Mouse (Mus musculus) inflammation-experienced regulatory T-cells, adult 6 months (primary cell): ENCODE data around the gene Olfr1290. TPM values are rescaled to one million over a fixed set of nuclear protein-coding genes. Genes with fewer than 3 reads are reported as not detected.

ENCODE experiments used
- ATAC-seq: one replicate; pipeline ENCODE4 v1.8.0; 2017
- polyA plus RNA-seq, 3 experiments: library from polyadenylated mRNA; unstranded; fragments of 100-300 nt; shearing (Covaris generic); gene quantifications; one replicate each; pipeline ENCODE4 v1.2.1; 2017

Gene Olfr1290
- not detected for polyA plus RNA-seq

DNA sequence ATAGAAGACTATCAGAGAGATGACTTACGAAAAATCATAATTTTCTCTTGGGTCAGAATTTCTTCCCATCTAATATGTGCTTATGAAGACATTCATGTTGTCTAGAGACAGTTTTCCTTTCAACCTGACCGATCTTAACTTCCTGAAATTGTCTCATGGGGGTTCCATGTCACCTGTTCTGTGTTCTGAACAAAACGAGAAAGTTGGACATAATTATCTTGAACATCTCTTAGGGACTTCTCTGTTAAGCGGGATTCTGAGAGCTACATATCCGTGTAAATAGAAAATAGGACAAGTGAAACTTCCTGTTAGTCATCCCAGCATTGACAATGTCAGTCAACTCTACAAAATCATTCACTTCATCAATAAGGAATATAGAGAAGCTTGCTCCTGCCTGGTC lies at the start of gene Olfr1290:
Olfr1290 (minus strand) TSS at position 101 of the 400 bp plus-strand sequence.
- no peak for ATAC-seq

- no peak for ATAC-seq
Observed at GRCm38 (mm10) chr2:111540191-111540590, 46.6 kb upstream of the Olfr1290 start, which contains the start of gene Olfr1294. TSS of gene Olfr1294 (minus strand) at chr2:111540291.

DNA sequence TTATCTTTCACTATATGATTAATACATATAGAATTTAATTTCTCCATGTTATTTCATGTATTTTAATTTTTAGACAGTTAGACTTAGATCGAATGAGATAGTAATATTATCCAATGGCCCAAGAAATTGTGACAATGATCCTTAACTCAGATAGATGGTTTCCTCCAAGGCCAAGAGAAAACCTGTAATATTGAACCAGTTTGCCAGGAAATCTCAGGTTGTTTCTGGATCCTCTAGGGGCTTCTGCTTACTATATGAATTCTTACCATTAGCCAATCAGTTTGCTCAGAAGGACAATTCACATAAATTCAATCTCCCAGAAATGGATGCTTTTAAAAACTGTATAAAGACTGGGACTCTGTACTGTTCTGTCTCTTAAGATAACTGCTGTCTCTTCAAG lies 31.3 kb upstream of the Olfr1290 start, which contains the start of gene Olfr1293-ps:
Olfr1293-ps (plus strand) TSS at position 301 of the 400 bp plus-strand sequence.
- ATAC-seq = no peak

- ATAC-seq = no peak
Observed at GRCm38 (mm10) chr2:111517451-111517850, 23.8 kb upstream of the Olfr1290 start.

GRCm38 (mm10) chr2:111496880-111497279 lies 3.3 kb upstream of the Olfr1290 start, which contains the start of gene Olfr1291-ps1:
TSS of gene Olfr1291-ps1 (plus strand) at chr2:111497180.
- ATAC-seq = no peak

DNA sequence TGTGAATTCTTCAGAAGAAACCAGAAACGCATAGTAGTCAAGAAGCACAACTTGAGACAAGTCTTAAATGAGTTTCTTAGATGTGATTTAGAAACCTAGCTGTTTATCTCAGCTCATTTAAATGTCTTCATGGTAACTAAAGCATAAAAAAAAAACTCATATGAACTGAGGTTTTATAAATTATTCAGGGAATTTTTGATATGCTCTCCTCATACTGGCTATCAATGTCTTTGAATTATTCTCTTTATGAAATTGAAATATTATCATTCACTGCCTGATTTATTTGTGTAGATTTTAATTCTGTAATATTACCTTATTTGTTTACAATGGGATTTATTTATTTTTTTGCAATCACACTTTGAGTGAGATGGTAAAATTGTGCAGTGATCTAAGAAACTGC lies 13.1 kb downstream of the Olfr1290 start, which contains the start of gene Olfr1289:
Olfr1289 (plus strand) TSS at position 301 of the 400 bp plus-strand sequence.
- ATAC-seq = no peak

- no peak for ATAC-seq
Observed at GRCm38 (mm10) chr2:111473801-111474200, 19.8 kb downstream of the Olfr1290 start, which contains the start of gene Olfr1288. TSS of gene Olfr1288 (plus strand) at chr2:111474101.

- ATAC-seq = no peak
Observed at GRCm38 (mm10) chr2:111448842-111449241, 44.8 kb downstream of the Olfr1290 start, which contains the start of gene Olfr1287. TSS of gene Olfr1287 (plus strand) at chr2:111449142.

Other genes with a start within 250 kb of the Olfr1290 start
- not detected for gene Olfr1276, start 239.3 kb downstream of the Olfr1290 start, polyA plus RNA-seq
- gene Olfr1277, start 219.7 kb downstream of the Olfr1290 start, polyA plus RNA-seq = not detected
- not detected for gene Olfr1278, start 203.7 kb downstream of the Olfr1290 start, polyA plus RNA-seq
- not detected for gene Olfr1279, start 193.2 kb downstream of the Olfr1290 start, polyA plus RNA-seq
- not detected for gene Olfr1280, start 179.8 kb downstream of the Olfr1290 start, polyA plus RNA-seq
- gene Olfr1281, start 167.3 kb downstream of the Olfr1290 start, polyA plus RNA-seq = not detected
- not detected for gene Olfr1282, start 157.8 kb downstream of the Olfr1290 start, polyA plus RNA-seq
- not detected for gene Olfr1283, start 127.0 kb downstream of the Olfr1290 start, polyA plus RNA-seq
- not detected for gene Olfr1284, start 118.3 kb downstream of the Olfr1290 start, polyA plus RNA-seq
- not detected for gene Olfr1286, start 70.7 kb downstream of the Olfr1290 start, polyA plus RNA-seq
- not detected for gene Olfr1287, start 44.7 kb downstream of the Olfr1290 start, polyA plus RNA-seq
- gene Olfr1288, start 19.7 kb downstream of the Olfr1290 start, polyA plus RNA-seq = not detected
- gene Olfr1289, start 13.0 kb downstream of the Olfr1290 start, polyA plus RNA-seq = not detected
- gene Olfr1291-ps1, start 3.4 kb upstream of the Olfr1290 start, polyA plus RNA-seq = under 1 TPM in 1 of 3 experiments, not detected in 2; 0.07 TPM
- not detected for gene Olfr1293-ps, start 31.4 kb upstream of the Olfr1290 start, polyA plus RNA-seq
- not detected for gene Olfr1294, start 46.5 kb upstream of the Olfr1290 start, polyA plus RNA-seq
- gene Olfr1295, start 75.9 kb upstream of the Olfr1290 start, polyA plus RNA-seq = not detected
- not detected for gene Olfr1297, start 132.7 kb upstream of the Olfr1290 start, polyA plus RNA-seq
- not detected for gene Olfr1298, start 155.4 kb upstream of the Olfr1290 start, polyA plus RNA-seq
- not detected for gene Olfr1299, start 167.6 kb upstream of the Olfr1290 start, polyA plus RNA-seq